Mouse (Mus musculus) cortical plate, adult 2 months (tissue): ENCODE data around the gene Ndufa12. TPM values are rescaled to one million over a fixed set of nuclear protein-coding genes. Genes with fewer than 3 reads are reported as not detected.

Experiments
- H3K27ac ChIP-seq: fragments of 200-500 bp; 2 replicates; pipeline ENCODE4 v1.5.1; 2012; ENCODE audit warnings: low read length, control low read depth, inconsistent platforms; ENCODE audit not compliant: insufficient read depth
- H3K4me1 ChIP-seq: fragments of 200-500 bp; 2 replicates; pipeline ENCODE4 v1.6.1; 2011; ENCODE audit warnings: low read length; ENCODE audit not compliant: control insufficient read depth, insufficient read depth
- H3K4me3 ChIP-seq: fragments of 200-500 bp; 2 replicates; pipeline ENCODE4 v1.5.1; 2011; ENCODE audit warnings: mild to moderate bottlenecking, low read length, control low read depth; ENCODE audit not compliant: insufficient read depth
- CTCF ChIP-seq: fragments of 200-500 bp; IDR thresholded peaks from 2 replicates; pipeline ENCODE4 v1.5.1; 2011; ENCODE audit warnings: mild to moderate bottlenecking, control low read depth, low read length; ENCODE audit not compliant: insufficient read depth; ENCODE audit errors: extremely low read depth
- POLR2A ChIP-seq: fragments of 200-500 bp; IDR thresholded peaks from 2 replicates; pipeline ENCODE4 v1.6.1; 2011; ENCODE audit warnings: mild to moderate bottlenecking, low read length, control low read depth; ENCODE audit not compliant: insufficient read depth; ENCODE audit errors: extremely low read depth
- polyA plus RNA-seq: library from polyadenylated mRNA; depleted of rRNA; stranded (reverse); fragments of >200 nt; gene quantifications from 2 replicates; pipeline ENCODE4 v1.2.3, GENCODE M21; 2012

Gene Ndufa12
- polyA plus RNA-seq, 1 experiment: 225 TPM

GRCm38 (mm10) chr10:94167051-94167750, 31.3 kb upstream of the Ndufa12 start:
- TF ChIP-seq CTCF (no peak), POLR2A (no peak)
- no peak overlapping the region for H3K4me3 ChIP-seq
- no peaks in the 10 kb centered on the region for H3K4me1 ChIP-seq
- no peak overlapping the region for H3K27ac ChIP-seq

DNA sequence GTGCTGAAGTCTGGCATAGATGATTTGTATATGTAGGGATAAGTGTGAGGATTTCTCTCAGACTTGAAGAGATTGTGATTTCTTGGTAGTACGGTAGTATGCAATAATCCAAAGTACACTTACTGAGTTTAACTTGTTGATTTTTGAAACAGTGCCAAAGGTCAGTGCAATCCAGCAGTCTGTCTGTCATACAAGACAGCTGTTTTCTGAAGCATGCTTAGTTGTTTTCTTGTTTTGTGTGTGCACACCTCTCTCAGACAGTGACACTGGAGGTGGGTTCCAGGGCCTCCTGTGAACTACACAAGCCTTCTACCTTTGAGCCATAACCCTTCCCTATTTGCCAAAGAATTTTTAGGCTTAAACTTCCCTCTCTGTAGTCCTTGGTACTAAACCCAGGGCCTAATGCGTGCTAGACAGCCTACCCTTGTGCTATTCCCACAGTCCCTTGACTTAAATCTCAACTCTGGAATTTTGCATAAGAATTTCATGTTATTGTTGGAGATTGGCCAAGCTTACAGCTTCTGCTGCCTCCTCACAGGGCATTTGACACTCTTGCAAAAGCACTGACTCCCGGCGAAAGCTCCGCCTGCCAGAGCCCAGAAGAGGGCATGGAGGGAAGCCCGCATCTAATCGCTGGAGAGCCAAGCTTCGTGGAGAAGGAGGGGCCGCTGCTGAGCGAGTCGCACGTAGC, 26.9 kb upstream of the Ndufa12 start:
- Histone ChIP-seq H3K4me1 (no peaks in the 10 kb centered on the region), H3K27ac (no peak overlapping the region)
- no peak for TF ChIP-seq CTCF
- no peak for TF ChIP-seq POLR2A

GRCm38 (mm10) chr10:94172137-94172536, 26.4 kb upstream of the Ndufa12 start:
- no peaks in the 10 kb centered on the region for H3K4me1 ChIP-seq
- no peak overlapping the region for H3K4me3 ChIP-seq
- H3K27ac ChIP-seq: no peak overlapping the region
- no peak for TF ChIP-seq CTCF
- no peak for TF ChIP-seq POLR2A

More for the DNA sequence above, 26.9 kb upstream of the Ndufa12 start:
- no peak overlapping the region for H3K4me3 ChIP-seq

DNA sequence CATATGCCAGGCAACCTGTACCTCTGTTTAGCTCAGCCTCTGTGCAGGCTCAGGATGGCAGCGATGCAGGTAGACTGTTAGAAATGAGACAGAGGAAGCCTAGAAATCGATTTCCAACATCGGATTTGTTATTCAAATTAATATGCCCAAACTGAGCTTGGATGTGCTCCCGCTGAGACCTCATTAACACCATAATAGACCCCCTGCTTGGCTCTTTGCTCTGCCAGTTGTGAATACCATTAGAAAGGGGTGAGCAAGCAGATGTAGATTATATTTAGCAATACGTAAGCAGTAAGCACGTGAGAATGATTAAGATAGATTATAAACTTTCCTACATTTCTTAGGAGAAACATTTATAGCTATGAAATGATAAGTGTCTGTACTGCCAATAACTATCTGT, 25.8 kb upstream of the Ndufa12 start:
- Histone ChIP-seq H3K27ac (no peak overlapping the region), H3K4me3 (no peak overlapping the region), H3K4me1 (no peaks in the 10 kb centered on the region)
- no peak for TF ChIP-seq CTCF
- TF ChIP-seq POLR2A: no peak

GRCm38 (mm10) chr10:94174652-94175051, 23.9 kb upstream of the Ndufa12 start:
- H3K4me3 ChIP-seq: no peak overlapping the region
- TF ChIP-seq CTCF (no peak), POLR2A (no peak)
- no peaks in the 10 kb centered on the region for H3K4me1 ChIP-seq
- H3K27ac ChIP-seq: no peak overlapping the region

GRCm38 (mm10) chr10:94183199-94183598, 15.3 kb upstream of the Ndufa12 start:
- H3K4me3 ChIP-seq: no peak overlapping the region
- TF ChIP-seq POLR2A (no peak), CTCF (no peak)
- no peaks in the 10 kb centered on the region for H3K4me1 ChIP-seq

DNA sequence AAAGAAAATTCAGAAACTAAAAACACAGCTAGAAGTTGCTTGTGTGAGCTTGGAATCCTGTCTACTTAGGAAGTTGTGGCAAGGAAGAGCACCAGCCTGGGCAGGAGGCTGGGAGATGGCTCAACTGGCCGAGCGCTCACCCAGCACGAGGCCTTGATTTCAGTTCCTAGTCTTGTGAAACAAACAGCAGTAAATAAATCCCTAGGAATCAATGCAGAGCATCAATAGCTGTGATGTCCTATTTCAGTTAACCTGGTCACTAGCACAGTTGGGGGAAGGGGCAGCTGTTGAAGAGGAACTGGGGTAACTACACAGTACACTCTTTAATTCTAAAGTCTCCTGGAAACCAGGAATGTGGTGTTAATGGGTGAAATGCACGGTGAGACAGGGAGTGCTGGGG, 6.5 kb downstream of the Ndufa12 start:
- TF ChIP-seq POLR2A (no peak), CTCF (no peak)
- Histone ChIP-seq H3K27ac (no peak overlapping the region), H3K4me1 (peaks cover 2% of the 10 kb centered on the region; the same call in 1 of the 2 replicates), H3K4me3 (no peak overlapping the region)

More at GRCm38 (mm10) chr10:94183199-94183598, 15.3 kb upstream of the Ndufa12 start:
- no peak overlapping the region for H3K27ac ChIP-seq

DNA sequence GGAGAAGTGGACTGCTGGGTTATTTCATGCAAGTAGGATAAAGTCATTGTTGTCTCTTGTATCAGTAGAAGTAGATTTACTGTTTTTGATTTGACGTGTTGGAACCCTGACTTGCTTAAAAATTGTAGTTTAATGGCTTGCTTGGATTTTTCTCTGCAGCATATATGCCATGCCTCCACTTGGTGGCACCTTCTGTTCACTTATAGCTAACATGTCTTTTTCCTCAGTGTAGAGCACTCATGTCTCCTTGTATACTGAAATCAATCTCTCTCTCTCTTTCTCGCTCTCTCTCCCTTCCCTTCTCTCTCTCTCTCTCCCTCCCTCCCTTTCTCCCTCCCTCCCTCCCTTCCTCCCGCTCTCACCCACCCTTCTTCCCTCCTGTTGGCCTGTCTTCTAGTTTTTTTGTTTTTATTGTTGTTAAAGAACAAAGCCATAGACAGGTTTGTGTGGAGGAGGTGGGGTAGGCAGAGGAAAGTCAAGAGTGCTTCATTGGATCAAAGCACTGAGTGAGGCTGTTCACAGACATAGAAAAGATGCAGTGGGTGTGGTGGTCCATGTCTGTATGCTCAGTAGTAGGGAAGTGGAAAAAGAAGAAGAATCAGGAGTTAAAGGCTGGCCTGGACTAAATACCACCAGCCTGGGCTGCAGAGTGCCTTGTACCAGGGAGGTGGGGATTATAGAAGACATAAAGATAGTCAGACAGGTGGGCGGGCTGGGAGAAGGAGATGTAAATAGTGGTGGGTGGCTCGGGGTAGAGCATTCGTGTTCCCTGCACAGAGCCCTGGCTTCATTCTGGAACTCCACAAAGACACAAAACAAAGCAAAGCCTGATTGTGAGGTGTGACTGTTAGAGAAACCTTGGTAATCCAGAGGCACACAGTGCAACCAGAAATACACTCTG, 12.4 kb downstream of the Ndufa12 start:
- TF ChIP-seq CTCF (peak; percentile 47; the same call in 1 of the 2 replicates), POLR2A (no peak)
- H3K27ac ChIP-seq: no peak overlapping the region
- no peak overlapping the region for H3K4me3 ChIP-seq
- peaks cover 5% of the 10 kb centered on the region; the same call in 1 of the 2 replicates for H3K4me1 ChIP-seq

GRCm38 (mm10) chr10:94211725-94212124, 13.2 kb downstream of the Ndufa12 start:
- Histone ChIP-seq H3K4me3 (no peak overlapping the region), H3K4me1 (peaks cover 5% of the 10 kb centered on the region; the same call in 1 of the 2 replicates), H3K27ac (no peak overlapping the region)
- no peak for TF ChIP-seq POLR2A
- no peak for TF ChIP-seq CTCF
